Mouse (Mus musculus) layer of hippocampus, postnatal 25 days (tissue): ENCODE measurements around the gene Csnk1g2. TPM values are rescaled to one million over a fixed set of nuclear protein-coding genes. Genes with fewer than 3 reads are reported as not detected.
"Not testable (repeated sequence)": the region's sequence is repeated elsewhere in the genome, so short reads cannot be mapped to it uniquely, and the experiment has no call there.

Experiments used
- DNase-seq, 2 experiments: peaks; one replicate each; pipeline ENCODE4 v3.0.0; 2022; ENCODE audit warnings: mixed read lengths in 2 of 2, low spot score in 1 of 2; ENCODE audit errors: extremely low spot score in 1 of 2
- total RNA-seq, 2 experiments: library from RNA; stranded (reverse); gene quantifications; 2 replicates each; pipeline ENCODE4 v1.2.3; 2021

The Csnk1g2 gene
- total RNA-seq, 2 experiments from 2014 or later = 208 to 236 TPM

GRCm38 (mm10) chr10:80596318-80596717, 26.3 kb upstream of the Csnk1g2 start:
- no peak for DNase-seq

- DNase-seq = peak; percentile 85 to 96
These were observed 19.8 kb upstream of the Csnk1g2 start, which contains the start of the genes Scamp4 and Adat3 for GRCm38 (mm10) chr10:80602698-80603325. TSS of gene Scamp4 (plus strand) at chr10:80602872. TSS of gene Adat3 (plus strand) at chr10:80602880.

GRCm38 (mm10) chr10:80603364-80603763, 19.3 kb upstream of the Csnk1g2 start:
- no peak for DNase-seq

GRCm38 (mm10) chr10:80604001-80604509, 18.6 kb upstream of the Csnk1g2 start:
- no peak for DNase-seq

- no peak for DNase-seq
These were observed 17.6 kb upstream of the Csnk1g2 start for GRCm38 (mm10) chr10:80604988-80605387.

DNA sequence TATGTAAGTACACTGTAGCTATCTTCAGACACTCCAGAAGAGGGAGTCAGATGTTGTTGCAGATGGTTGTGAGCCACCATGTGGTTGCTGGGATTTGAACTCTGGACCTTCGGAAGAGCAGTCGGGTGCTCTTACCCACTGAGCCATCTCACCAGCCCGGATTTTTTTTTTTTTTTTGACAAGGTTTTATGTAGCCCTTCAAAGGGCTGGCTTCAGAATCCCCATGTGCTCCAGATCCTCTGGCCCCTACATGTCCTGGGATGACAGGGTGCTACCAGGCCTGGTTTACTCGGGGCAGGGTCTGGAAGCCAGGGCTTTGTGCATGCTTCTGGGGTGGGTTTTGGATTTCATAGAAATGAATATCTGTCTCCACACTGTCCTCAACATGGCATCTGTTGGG, 16.9 kb upstream of the Csnk1g2 start, which contains the start of gene Gm49322:
Gm49322 (plus strand) TSS at position 301 of the 400 bp plus-strand sequence.
- DNase-seq = not testable (repeated sequence)

DNA sequence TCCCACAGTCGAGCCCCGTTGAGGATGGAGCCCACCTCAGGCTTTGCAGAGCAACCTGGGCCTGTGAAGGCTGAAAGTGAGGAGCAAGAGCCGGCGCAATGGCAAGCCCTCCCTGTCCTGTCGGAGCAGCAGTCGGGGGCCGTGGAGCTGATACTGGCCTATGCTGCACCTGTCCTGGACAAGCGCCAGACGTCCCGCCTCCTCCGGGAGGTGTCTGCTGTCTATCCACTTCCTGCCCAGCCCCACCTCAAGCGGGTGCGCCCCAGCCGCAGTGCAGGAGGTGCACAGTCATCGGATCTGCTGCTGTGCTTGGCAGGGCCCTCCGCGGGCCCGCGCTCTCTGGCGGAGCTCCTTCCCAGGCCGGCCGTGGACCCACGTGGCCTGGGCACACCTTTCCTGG, 16.3 kb upstream of the Csnk1g2 start:
- DNase-seq = no peak

- DNase-seq = no peak
These were observed 15.8 kb upstream of the Csnk1g2 start for GRCm38 (mm10) chr10:80606737-80607350.

DNA sequence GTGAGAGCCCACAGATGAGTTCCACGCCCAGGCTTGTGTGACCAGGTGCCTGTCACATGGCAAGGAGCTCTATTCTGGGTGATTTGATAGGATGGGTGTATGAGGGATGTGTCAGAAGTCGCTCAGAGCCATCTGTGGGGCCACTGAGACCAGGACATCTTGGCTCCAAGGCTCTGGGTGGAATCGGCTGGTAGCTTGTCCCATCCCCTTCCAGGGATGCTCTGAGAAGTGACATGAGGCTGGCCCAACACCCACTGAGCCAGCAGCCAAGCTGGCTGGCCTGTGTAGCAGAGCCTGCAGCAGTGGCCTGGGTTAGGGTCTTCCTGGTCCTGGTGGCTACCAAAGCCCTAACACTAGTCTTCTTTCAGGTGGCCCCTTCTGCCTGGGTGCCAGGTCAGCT, 14.2 kb upstream of the Csnk1g2 start:
- DNase-seq = no peak

DNA sequence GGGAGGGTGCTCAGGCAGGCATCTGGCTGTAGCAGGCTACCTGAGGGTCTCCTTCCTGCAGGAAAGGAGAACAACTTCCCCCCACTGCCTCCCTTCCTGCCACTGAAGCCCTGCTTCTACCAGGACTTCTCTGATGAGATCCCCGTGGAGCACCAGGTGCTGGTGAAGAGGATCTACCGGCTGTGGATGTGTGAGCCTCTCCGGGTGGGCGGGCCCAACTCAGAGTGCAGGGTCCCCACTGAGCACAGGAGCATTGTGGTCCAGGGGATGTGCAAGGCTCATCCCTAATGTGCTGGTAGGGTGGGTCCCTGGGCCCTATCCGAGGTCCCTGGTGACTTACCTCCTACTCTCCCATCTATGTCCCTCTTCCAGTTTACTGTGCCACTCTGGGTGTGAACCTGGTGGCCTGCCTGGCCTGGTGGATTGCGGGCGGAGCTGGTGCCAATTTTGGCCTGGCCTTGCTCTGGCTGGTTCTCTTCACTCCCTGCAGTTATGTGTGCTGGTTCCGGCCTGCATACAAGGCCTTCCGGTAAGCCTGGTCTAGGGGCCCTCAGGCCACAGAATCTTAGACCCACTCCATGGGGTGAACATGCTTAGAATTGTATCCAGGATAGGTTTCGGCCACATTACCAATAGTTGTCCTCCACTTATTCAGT, 13.2 kb upstream of the Csnk1g2 start:
- DNase-seq = no peak

- DNase-seq = no peak
These were observed 12.4 kb upstream of the Csnk1g2 start for GRCm38 (mm10) chr10:80610116-80610785.

DNA sequence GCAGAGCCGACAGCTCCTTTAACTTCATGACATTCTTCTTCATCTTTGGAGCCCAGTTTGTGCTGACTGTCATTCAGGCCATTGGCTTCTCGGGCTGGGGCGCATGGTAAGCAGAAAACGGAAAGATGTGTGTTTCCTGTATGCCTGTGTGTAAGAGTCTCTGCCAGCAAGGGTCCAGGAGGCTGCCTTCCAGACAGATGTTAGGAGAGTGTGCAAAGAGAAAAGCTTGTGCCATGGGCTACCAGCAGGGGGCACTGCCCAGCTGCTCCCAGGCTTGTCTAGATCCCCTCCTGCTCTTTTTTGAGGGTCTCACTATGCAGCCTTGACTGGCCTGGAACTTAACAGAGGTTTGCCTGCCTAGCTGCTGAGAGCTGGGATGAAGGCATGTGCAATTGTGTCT, 11.6 kb upstream of the Csnk1g2 start:
- DNase-seq = peak in 1 of 2 experiments; percentile 52

GRCm38 (mm10) chr10:80611905-80612304, 10.7 kb upstream of the Csnk1g2 start:
- DNase-seq = no peak

- DNase-seq = no peak
These were observed 8.8 kb upstream of the Csnk1g2 start for GRCm38 (mm10) chr10:80613821-80614220.

GRCm38 (mm10) chr10:80614351-80614750, 8.3 kb upstream of the Csnk1g2 start:
- no peak for DNase-seq

- DNase-seq = no peak
These were observed 4.5 kb upstream of the Csnk1g2 start for GRCm38 (mm10) chr10:80618181-80618580.

GRCm38 (mm10) chr10:80619465-80620244, 3.0 kb upstream of the Csnk1g2 start:
- no peak for DNase-seq

DNA sequence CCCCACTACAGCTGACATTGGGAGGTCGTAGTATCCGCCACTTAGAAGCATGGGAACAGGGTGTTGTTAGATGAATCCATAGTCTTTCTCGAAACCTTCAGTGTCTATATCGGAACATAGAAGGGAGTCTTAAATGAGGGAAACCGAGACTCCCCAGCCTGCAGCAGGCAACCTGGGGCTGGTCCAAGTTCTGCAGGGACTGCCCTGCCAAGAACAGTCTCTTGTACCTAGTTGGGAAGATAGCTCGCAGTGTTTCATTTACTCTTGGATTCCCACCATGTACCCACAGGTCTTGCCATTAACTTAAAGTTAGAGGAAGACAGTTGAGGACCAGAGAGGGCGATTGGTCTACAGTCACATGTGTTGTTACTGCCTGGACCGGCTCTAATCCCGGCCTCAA, 2.3 kb upstream of the Csnk1g2 start:
- DNase-seq = no peak

- DNase-seq = no peak
These were observed 1.6 kb upstream of the Csnk1g2 start for GRCm38 (mm10) chr10:80620796-80621689.
